Mouse (Mus musculus): Measurements from ENCODE around the gene Gm2012. TPM values are rescaled to one million over a fixed set of nuclear protein-coding genes. Genes with fewer than 3 reads are reported as not detected.

The Gm2012 gene
- polyA plus RNA-seq (2015; fragmentation: Nextera tagmentation; extraction: Ambion mirVana): not detected in 2 replicates

GRCm38 (mm10) chrX:26231255-26231654 lies at the start of gene Gm2012:
TSS of gene Gm2012 (minus strand) at chrX:26231355.

Small RNA genes lying within 50 kb of the gene (microRNA-seq; reads per million reads assigned to microRNA genes)
- not detected for gene Gm26302 (ENCODE audit: borderline replicate concordance, insufficient number of aligned reads)

Other genes starting within 250 kb of the Gm2012 start
- gene Gm5168, start 180.3 kb downstream of the Gm2012 start, polyA plus RNA-seq (2015; fragmentation: Nextera tagmentation; extraction: Ambion mirVana): not detected in 2 replicates
- not detected in 2 replicates for gene Gm2030, start 78.7 kb upstream of the Gm2012 start, polyA plus RNA-seq (2015; fragmentation: Nextera tagmentation; extraction: Ambion mirVana)

All from adrenal gland, postnatal 0 days (tissue).